Mouse (Mus musculus): Measurements from ENCODE around the gene Rtn1. TPM values are rescaled to one million over a fixed set of nuclear protein-coding genes. Genes with fewer than 3 reads are reported as not detected.

The Rtn1 gene
- total and polyA plus RNA-seq, 2 experiments from 2014 or later, result 6.5 to 11.7 TPM

DNA sequence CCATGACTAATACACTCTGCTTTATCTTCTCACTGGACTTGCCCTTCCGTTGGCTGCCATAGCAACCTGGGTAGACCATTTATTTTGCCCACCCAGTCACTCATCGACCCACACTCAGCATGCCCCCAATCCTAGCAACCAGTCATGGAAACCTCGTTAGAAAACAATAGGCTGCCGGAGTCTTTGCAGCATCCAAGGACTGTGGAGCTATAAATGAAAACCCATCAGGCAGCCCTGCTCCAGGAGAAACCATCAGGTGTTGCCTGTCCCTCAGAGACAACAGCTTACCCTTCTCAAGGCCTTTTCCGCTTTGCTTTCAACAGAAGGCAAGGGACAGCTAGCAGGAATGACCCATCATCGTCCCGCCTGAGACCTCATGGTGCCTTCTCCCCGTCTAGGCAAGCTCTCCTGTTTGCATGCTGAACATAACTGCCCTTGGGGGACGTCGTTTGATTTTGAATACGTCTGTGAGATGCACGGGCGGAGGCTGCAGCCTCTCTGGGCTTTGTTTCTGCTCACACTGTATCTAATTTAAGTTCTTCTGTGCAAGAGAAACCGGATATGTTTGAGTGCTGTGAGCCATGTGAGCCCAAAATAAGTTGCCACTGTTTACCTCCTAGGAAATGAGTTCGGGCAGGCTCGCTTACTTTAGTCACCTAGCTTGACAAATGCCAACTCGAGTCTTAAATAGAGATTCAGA is 34.8 kb downstream of the Rtn1 start:
- no peaks in the 10 kb centered on the region for H3K27me3 ChIP-seq (ENCODE audit: control insufficient read depth, insufficient read depth, low read length)
- 52% methylated on average over 17 of the region's 17 CpGs for WGBS
- no peak for DNase-seq (ENCODE audit: low spot score)
- TF ChIP-seq EP300 (IDR thresholded peaks at IDR 0.05; ENCODE audit: low read depth) (no peak), CTCF (IDR thresholded peaks at IDR 0.05; ENCODE audit: low read depth) (no peak)
- no peaks in the 10 kb centered on the region for H3K36me3 ChIP-seq (replicated peaks; ENCODE audit: control insufficient read depth, insufficient read depth, low read length)
- no peak for ATAC-seq (ENCODE audit: insufficient read depth, low read depth)
- no peak overlapping the region for H3K9ac ChIP-seq (replicated peaks; ENCODE audit: low read depth, low read length)
- no peaks in the 10 kb centered on the region for H3K4me1 ChIP-seq (ENCODE audit: control insufficient read depth, insufficient read depth)
- no peaks in the 10 kb centered on the region for H3K9me3 ChIP-seq (replicated peaks; ENCODE audit: control insufficient read depth, low read length)
- H3K4me3 ChIP-seq (ENCODE audit: low read depth, low read length), result no peak overlapping the region
- no peak overlapping the region for H3K27ac ChIP-seq (ENCODE audit: low read depth)
- no peak overlapping the region for H3K4me2 ChIP-seq (ENCODE audit: low read depth, low read length)

- no peak overlapping the region for H3K9ac ChIP-seq (replicated peaks; ENCODE audit: low read depth, low read length)
- TF ChIP-seq EP300 (IDR thresholded peaks at IDR 0.05; ENCODE audit: low read depth), result no peak
- no peak for TF ChIP-seq CTCF (IDR thresholded peaks at IDR 0.05; ENCODE audit: low read depth)
- H3K4me3 ChIP-seq (ENCODE audit: low read depth, low read length), result no peak overlapping the region
- no peaks in the 10 kb centered on the region for H3K4me1 ChIP-seq (ENCODE audit: control insufficient read depth, insufficient read depth)
- ATAC-seq (ENCODE audit: insufficient read depth, low read depth), result no peak
- H3K27me3 ChIP-seq (ENCODE audit: control insufficient read depth, insufficient read depth, low read length), result no peaks in the 10 kb centered on the region
- H3K36me3 ChIP-seq (replicated peaks; ENCODE audit: control insufficient read depth, insufficient read depth, low read length), result no peaks in the 10 kb centered on the region
- 67% methylated on average over 5 of the region's 5 CpGs for WGBS
- no peak overlapping the region for H3K4me2 ChIP-seq (ENCODE audit: low read depth, low read length)
- no peak for DNase-seq (ENCODE audit: low spot score)
- H3K9me3 ChIP-seq (replicated peaks; ENCODE audit: control insufficient read depth, low read length), result no peaks in the 10 kb centered on the region
- no peak overlapping the region for H3K27ac ChIP-seq (ENCODE audit: low read depth)
Observed at GRCm38 (mm10) chr12:72370081-72370480, 38.8 kb downstream of the Rtn1 start.

GRCm38 (mm10) chr12:72366763-72367162 is 42.1 kb downstream of the Rtn1 start:
- H3K9me3 ChIP-seq (replicated peaks; ENCODE audit: control insufficient read depth, low read length), result no peaks in the 10 kb centered on the region
- 59% methylated on average over 3 of the region's 3 CpGs for WGBS
- H3K4me2 ChIP-seq (ENCODE audit: low read depth, low read length), result no peak overlapping the region
- H3K27me3 ChIP-seq (ENCODE audit: control insufficient read depth, insufficient read depth, low read length), result no peaks in the 10 kb centered on the region
- ATAC-seq (ENCODE audit: insufficient read depth, low read depth) (no peak), DNase-seq (ENCODE audit: low spot score) (no peak)
- H3K27ac ChIP-seq (ENCODE audit: low read depth), result no peak overlapping the region
- TF ChIP-seq EP300 (IDR thresholded peaks at IDR 0.05; ENCODE audit: low read depth) (no peak), CTCF (IDR thresholded peaks at IDR 0.05; ENCODE audit: low read depth) (no peak)
- no peak overlapping the region for H3K9ac ChIP-seq (replicated peaks; ENCODE audit: low read depth, low read length)
- no peaks in the 10 kb centered on the region for H3K36me3 ChIP-seq (replicated peaks; ENCODE audit: control insufficient read depth, insufficient read depth, low read length)
- H3K4me1 ChIP-seq (ENCODE audit: control insufficient read depth, insufficient read depth), result no peaks in the 10 kb centered on the region
- H3K4me3 ChIP-seq (ENCODE audit: low read depth, low read length), result no peak overlapping the region

DNA sequence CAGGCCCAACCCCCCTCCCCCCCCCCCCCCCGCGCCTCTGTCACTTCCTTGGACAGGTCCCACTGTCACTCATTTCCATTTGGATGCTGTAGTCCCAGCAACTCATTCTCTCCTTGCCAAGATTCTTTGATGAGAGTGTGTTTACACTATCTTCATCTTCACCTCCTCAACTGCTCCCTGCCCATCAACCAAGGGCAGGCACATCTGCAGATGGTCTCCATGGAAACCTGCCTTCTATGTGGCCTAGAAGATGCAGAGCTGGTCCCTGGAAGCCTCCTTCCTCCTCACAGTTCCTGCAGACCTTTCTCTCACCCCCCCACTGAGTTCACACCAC is 42.8 kb downstream of the Rtn1 start:
- no peak overlapping the region for H3K4me3 ChIP-seq (ENCODE audit: low read depth, low read length)
- TF ChIP-seq CTCF (IDR thresholded peaks at IDR 0.05; ENCODE audit: low read depth) (no peak), EP300 (IDR thresholded peaks at IDR 0.05; ENCODE audit: low read depth) (no peak)
- no peak overlapping the region for H3K27ac ChIP-seq (ENCODE audit: low read depth)
- no peak overlapping the region for H3K4me2 ChIP-seq (ENCODE audit: low read depth, low read length)
- H3K36me3 ChIP-seq (replicated peaks; ENCODE audit: control insufficient read depth, insufficient read depth, low read length), result no peaks in the 10 kb centered on the region
- ATAC-seq (ENCODE audit: insufficient read depth, low read depth) (no peak), DNase-seq (ENCODE audit: low spot score) (no peak)
- no peaks in the 10 kb centered on the region for H3K9me3 ChIP-seq (replicated peaks; ENCODE audit: control insufficient read depth, low read length)
- no peaks in the 10 kb centered on the region for H3K27me3 ChIP-seq (ENCODE audit: control insufficient read depth, insufficient read depth, low read length)
- no CpG with 5 or more reads among the region's 2 CpGs for WGBS
- H3K9ac ChIP-seq (replicated peaks; ENCODE audit: low read depth, low read length), result no peak overlapping the region
- no peaks in the 10 kb centered on the region for H3K4me1 ChIP-seq (ENCODE audit: control insufficient read depth, insufficient read depth)

GRCm38 (mm10) chr12:72365231-72366103 is 43.4 kb downstream of the Rtn1 start:
- DNase-seq (ENCODE audit: low spot score), result no peak
- Histone ChIP-seq H3K27ac (ENCODE audit: low read depth) (no peak overlapping the region), H3K27me3 (ENCODE audit: control insufficient read depth, insufficient read depth, low read length) (no peaks in the 10 kb centered on the region), H3K4me3 (ENCODE audit: low read depth, low read length) (no peak overlapping the region), H3K9me3 (replicated peaks; ENCODE audit: control insufficient read depth, low read length) (no peaks in the 10 kb centered on the region), H3K9ac (replicated peaks; ENCODE audit: low read depth, low read length) (no peak overlapping the region), H3K36me3 (replicated peaks; ENCODE audit: control insufficient read depth, insufficient read depth, low read length) (no peaks in the 10 kb centered on the region), H3K4me2 (ENCODE audit: low read depth, low read length) (no peak overlapping the region), H3K4me1 (ENCODE audit: control insufficient read depth, insufficient read depth) (no peaks in the 10 kb centered on the region)
- no peak for ATAC-seq (ENCODE audit: insufficient read depth, low read depth)
- TF ChIP-seq CTCF (IDR thresholded peaks at IDR 0.05; ENCODE audit: low read depth), result no peak
- TF ChIP-seq EP300 (IDR thresholded peaks at IDR 0.05; ENCODE audit: low read depth), result no peak
- 68% methylated on average over 12 of the region's 12 CpGs for WGBS
